Mouse (Mus musculus) thymus, adult 2 months (tissue): Measurements from ENCODE around the gene Erlec1.

Experiments
- CTCF ChIP-seq: fragments of 200-500 bp; IDR thresholded peaks from 2 replicates; pipeline ENCODE4 v1.5.1; 2012; ENCODE audit warnings: mild to moderate bottlenecking, control low read depth, low read length, moderate library complexity, borderline replicate concordance; ENCODE audit not compliant: control insufficient read depth, poor library complexity, insufficient read depth; ENCODE audit errors: extremely low read depth
- POLR2A ChIP-seq: fragments of 200-500 bp; IDR thresholded peaks from 2 replicates; pipeline ENCODE4 v1.6.1; 2012; ENCODE audit warnings: mild to moderate bottlenecking, low read length, control low read depth, moderate library complexity; ENCODE audit not compliant: control insufficient read depth, poor library complexity, insufficient read depth; ENCODE audit errors: extremely low read depth

DNA sequence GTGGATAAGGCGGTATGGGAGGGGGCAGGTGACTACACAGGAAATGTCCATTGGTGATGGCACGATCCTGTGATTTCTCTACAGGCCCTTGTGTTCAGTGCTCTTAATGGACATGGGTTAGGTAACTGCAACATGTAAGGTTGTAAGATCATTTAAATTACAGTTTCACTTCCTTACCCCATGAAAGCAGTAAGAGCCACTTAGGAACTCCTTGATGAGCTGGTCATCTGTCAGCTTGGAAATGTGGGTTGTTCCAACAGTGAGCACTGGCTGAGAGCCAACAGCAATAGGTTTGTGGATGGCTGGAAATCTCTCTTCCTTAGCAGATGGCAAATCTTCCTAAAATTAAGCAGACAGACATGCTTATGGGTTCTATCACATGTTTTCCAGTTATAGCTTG is 10.6 kb downstream of the Erlec1 start:
- TF ChIP-seq POLR2A (no peak), CTCF (no peak)
